Mouse (Mus musculus) heart, embryonic 10.5 days (tissue): ENCODE measurements at regions not wholly inside any gene's neighbourhood (a gene's known extent, or its start where the extent isn't known, plus 50 kb on each side); places are given as distances from the start of the nearest gene placed in this dataset.

Experiments used
- DNase-seq: peaks from one replicate; pipeline ENCODE4 v3.0.0-alpha.2; 2017; ENCODE audit warnings: low spot score
- H3K27ac ChIP-seq: fragments of 300-500 bp; sonication (generic); 2 replicates; pipeline ENCODE4 v1.5.1; 2016; ENCODE audit warnings: mild to moderate bottlenecking
- H3K27me3 ChIP-seq: fragments of 300-500 bp; sonication (generic); 2 replicates; pipeline ENCODE4 v1.6.1; 2016; ENCODE audit warnings: mild to moderate bottlenecking; ENCODE audit not compliant: poor library complexity, insufficient read depth, severe bottlenecking
- H3K36me3 ChIP-seq: fragments of 300-500 bp; sonication (generic); 2 replicates; pipeline ENCODE4 v1.6.1; 2016; ENCODE audit warnings: mild to moderate bottlenecking, moderate library complexity
- H3K4me1 ChIP-seq: fragments of 300-500 bp; sonication (generic); 2 replicates; pipeline ENCODE4 v1.6.1; 2016; ENCODE audit warnings: mild to moderate bottlenecking
- H3K4me3 ChIP-seq: fragments of 300-500 bp; sonication (generic); 2 replicates; pipeline ENCODE4 v1.5.1; 2016; ENCODE audit warnings: mild to moderate bottlenecking, moderate library complexity
- H3K9me3 ChIP-seq: fragments of 300-500 bp; sonication (generic); 2 replicates; pipeline ENCODE4 v1.6.1; 2016; ENCODE audit warnings: mild to moderate bottlenecking, moderate library complexity
- WGBS: fragments of 180-500 bp; shearing (Covaris S2); methylation state at CpG from one replicate; pipeline ENCODE4 v1.1.7; 2016; 5-methylcytosine and 5-hydroxymethylcytosine counted together

- Histone ChIP-seq H3K9me3 (no peaks in the 10 kb centered on the region), H3K36me3 (no peaks in the 10 kb centered on the region), H3K27ac (no peak overlapping the region), H3K4me1 (no peaks in the 10 kb centered on the region), H3K4me3 (no peak overlapping the region), H3K27me3 (no peaks in the 10 kb centered on the region)
- WGBS = 74% methylated on average over 7 of the region's 7 CpGs
- no peak for DNase-seq
These were observed 55.5 kb upstream of the Trio start for GRCm38 (mm10) chr15:28081147-28081546.

DNA sequence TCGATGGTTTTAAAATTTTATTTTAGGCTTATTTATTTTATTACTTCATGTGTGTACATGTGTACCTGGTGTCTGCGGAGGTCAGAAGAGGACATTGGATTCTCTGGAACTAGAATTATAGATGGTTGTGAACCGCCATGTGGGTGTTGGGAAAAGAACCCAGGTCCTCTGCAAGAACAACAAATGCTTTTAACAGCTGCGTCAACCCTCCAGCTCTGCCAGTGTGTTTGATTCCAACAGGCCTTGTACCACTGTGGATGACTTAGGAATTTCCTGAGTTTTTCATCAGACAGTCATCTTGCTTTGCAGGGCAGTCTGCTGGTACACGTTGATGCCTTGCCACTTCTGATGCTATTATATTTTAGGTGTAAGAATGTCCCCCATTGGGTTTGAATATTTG lies 56.8 kb upstream of the Trio start:
- no peak for DNase-seq
- WGBS = 90% methylated on average over 5 of the region's 5 CpGs
- H3K4me3 ChIP-seq = no peak overlapping the region
- H3K27me3 ChIP-seq = no peaks in the 10 kb centered on the region
- no peaks in the 10 kb centered on the region for H3K9me3 ChIP-seq
- H3K36me3 ChIP-seq = no peaks in the 10 kb centered on the region
- H3K4me1 ChIP-seq = no peaks in the 10 kb centered on the region
- no peak overlapping the region for H3K27ac ChIP-seq

DNA sequence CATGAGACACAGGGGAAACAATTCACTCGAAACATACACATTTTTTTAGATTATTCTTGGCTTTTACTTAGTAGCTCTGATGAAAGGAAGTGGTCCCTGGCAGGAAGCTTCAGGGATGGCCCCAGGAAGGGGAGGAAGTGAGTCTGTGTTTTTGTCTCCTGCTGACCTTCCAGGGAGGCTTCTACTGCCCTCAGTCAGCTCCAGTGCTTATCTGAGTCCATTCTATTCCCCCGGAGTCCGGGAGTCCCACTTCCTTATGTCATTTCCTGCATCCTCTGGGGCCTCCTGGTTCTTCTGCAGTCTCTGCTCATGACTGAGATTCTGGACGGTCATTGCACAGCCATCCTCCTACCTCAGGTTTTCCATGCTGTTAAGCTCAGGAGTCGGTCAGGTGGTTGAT lies 80.3 kb upstream of the Trio start:
- Histone ChIP-seq H3K4me1 (no peaks in the 10 kb centered on the region), H3K27me3 (no peaks in the 10 kb centered on the region), H3K4me3 (no peak overlapping the region), H3K9me3 (no peaks in the 10 kb centered on the region), H3K27ac (no peak overlapping the region; the same call in 1 of the 2 replicates), H3K36me3 (no peaks in the 10 kb centered on the region)
- peak; percentile 78 for DNase-seq
- 45% methylated on average over 5 of the region's 5 CpGs for WGBS

GRCm38 (mm10) chr15:28109916-28110315 lies 84.3 kb upstream of the Trio start:
- Histone ChIP-seq H3K36me3 (no peaks in the 10 kb centered on the region), H3K27ac (no peak overlapping the region), H3K27me3 (no peaks in the 10 kb centered on the region), H3K9me3 (no peaks in the 10 kb centered on the region), H3K4me1 (no peaks in the 10 kb centered on the region), H3K4me3 (no peak overlapping the region)
- 76% methylated on average over 8 of the region's 8 CpGs for WGBS
- no peak for DNase-seq

DNA sequence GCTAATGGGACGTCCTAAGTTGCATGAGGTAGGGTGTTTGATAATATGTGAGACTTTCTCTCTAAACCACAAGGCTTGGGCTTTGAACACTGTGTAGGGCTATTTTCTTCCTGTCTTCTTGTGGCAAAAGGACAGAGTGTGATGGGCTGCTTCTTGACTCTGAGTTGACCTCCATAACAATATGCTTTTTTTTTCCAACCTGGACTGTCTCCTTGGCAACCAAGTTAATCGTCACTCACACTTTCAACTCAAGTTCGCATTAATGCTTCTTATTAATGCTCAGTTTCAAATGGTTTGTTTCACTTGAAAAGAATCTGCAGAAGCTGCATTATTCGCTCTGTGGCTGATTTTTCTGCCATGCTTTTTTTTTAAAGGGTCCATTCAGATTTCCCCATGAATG lies 87.8 kb upstream of the Trio start:
- no peak for DNase-seq
- Histone ChIP-seq H3K9me3 (no peaks in the 10 kb centered on the region), H3K27me3 (no peaks in the 10 kb centered on the region), H3K27ac (no peak overlapping the region), H3K36me3 (no peaks in the 10 kb centered on the region), H3K4me1 (no peaks in the 10 kb centered on the region), H3K4me3 (no peak overlapping the region)
- WGBS = 78% methylated on average over 4 of the region's 4 CpGs

- H3K27me3 ChIP-seq = no peaks in the 10 kb centered on the region
- no peaks in the 10 kb centered on the region for H3K4me1 ChIP-seq
- H3K27ac ChIP-seq = no peak overlapping the region
- H3K36me3 ChIP-seq = no peaks in the 10 kb centered on the region
- H3K9me3 ChIP-seq = no peaks in the 10 kb centered on the region
- no peak for DNase-seq
- WGBS = 83% methylated on average over 6 of the region's 6 CpGs
- H3K4me3 ChIP-seq = no peak overlapping the region
These were observed 88.6 kb upstream of the Trio start for GRCm38 (mm10) chr15:28114180-28114747.

GRCm38 (mm10) chr15:28126846-28127245 lies 76.7 kb upstream of the Dnah5 start:
- H3K9me3 ChIP-seq = no peaks in the 10 kb centered on the region
- 68% methylated on average over 3 of the region's 3 CpGs for WGBS
- H3K27ac ChIP-seq = no peak overlapping the region
- no peak overlapping the region for H3K4me3 ChIP-seq
- peak; percentile 61 for DNase-seq
- no peaks in the 10 kb centered on the region for H3K27me3 ChIP-seq
- H3K4me1 ChIP-seq = no peaks in the 10 kb centered on the region
- H3K36me3 ChIP-seq = no peaks in the 10 kb centered on the region

- DNase-seq = peak; percentile 58
- Histone ChIP-seq H3K36me3 (no peaks in the 10 kb centered on the region), H3K4me3 (no peak overlapping the region), H3K4me1 (0 out of 2 replicates have a peak, but pooled peaks cover 7% of the 10 kb centered on the region), H3K27ac (no peak overlapping the region), H3K27me3 (no peaks in the 10 kb centered on the region), H3K9me3 (no peaks in the 10 kb centered on the region)
- 90% methylated on average over 7 of the region's 7 CpGs for WGBS
These were observed 74.0 kb upstream of the Dnah5 start for GRCm38 (mm10) chr15:28129536-28129935.

- no peaks in the 10 kb centered on the region for H3K36me3 ChIP-seq
- no peak overlapping the region for H3K27ac ChIP-seq
- H3K4me3 ChIP-seq = no peak overlapping the region
- 0 out of 2 replicates have a peak, but pooled peaks cover 7% of the 10 kb centered on the region for H3K4me1 ChIP-seq
- peak; percentile 64 for DNase-seq
- H3K9me3 ChIP-seq = no peaks in the 10 kb centered on the region
- WGBS = 77% methylated on average over 4 of the region's 4 CpGs
- no peaks in the 10 kb centered on the region for H3K27me3 ChIP-seq
These were observed 72.0 kb upstream of the Dnah5 start for GRCm38 (mm10) chr15:28131546-28131945.

GRCm38 (mm10) chr15:28133171-28133810 lies 70.3 kb upstream of the Dnah5 start:
- Histone ChIP-seq H3K4me3 (no peak overlapping the region), H3K27me3 (no peaks in the 10 kb centered on the region), H3K36me3 (no peaks in the 10 kb centered on the region), H3K4me1 (0 out of 2 replicates have a peak, but pooled peaks cover 7% of the 10 kb centered on the region), H3K9me3 (no peaks in the 10 kb centered on the region), H3K27ac (no peak overlapping the region; the same call in 1 of the 2 replicates)
- DNase-seq = peak; percentile 72
- 56% methylated on average over 10 of the region's 10 CpGs for WGBS

- Histone ChIP-seq H3K4me3 (no peak overlapping the region), H3K9me3 (no peaks in the 10 kb centered on the region), H3K36me3 (no peaks in the 10 kb centered on the region), H3K27ac (no peak overlapping the region; the same call in 1 of the 2 replicates), H3K4me1 (0 out of 2 replicates have a peak, but pooled peaks cover 7% of the 10 kb centered on the region), H3K27me3 (no peaks in the 10 kb centered on the region)
- peak; percentile 73 for DNase-seq
- WGBS = 61% methylated on average over 2 of the region's 2 CpGs
These were observed 69.3 kb upstream of the Dnah5 start for GRCm38 (mm10) chr15:28134206-28134605.

DNA sequence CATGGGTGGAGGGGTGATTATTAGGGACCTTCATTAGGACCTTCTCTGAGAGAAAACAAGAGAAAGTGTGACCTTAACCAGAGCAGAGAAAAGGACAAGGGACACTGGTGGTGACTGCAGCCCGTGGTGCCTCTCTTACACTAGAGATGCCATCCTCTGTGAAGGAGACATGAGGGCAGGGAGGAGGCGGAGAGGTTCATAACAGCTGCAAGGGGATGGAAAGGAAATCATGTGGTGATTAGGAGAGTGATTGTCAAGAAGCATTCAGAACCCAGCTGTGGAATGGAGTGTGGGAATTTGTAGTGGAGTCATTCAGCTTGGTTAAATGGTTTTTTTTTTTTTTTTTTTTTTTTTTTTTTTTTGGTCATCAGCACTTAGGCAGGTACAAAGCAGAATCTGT lies 64.7 kb upstream of the Dnah5 start:
- DNase-seq = no peak
- Histone ChIP-seq H3K4me3 (no peak overlapping the region), H3K27me3 (no peaks in the 10 kb centered on the region), H3K36me3 (no peaks in the 10 kb centered on the region), H3K9me3 (no peaks in the 10 kb centered on the region), H3K27ac (no peak overlapping the region), H3K4me1 (0 out of 2 replicates have a peak, but pooled peaks cover 3% of the 10 kb centered on the region)
- WGBS = 68% methylated on average over 2 of the region's 2 CpGs

DNA sequence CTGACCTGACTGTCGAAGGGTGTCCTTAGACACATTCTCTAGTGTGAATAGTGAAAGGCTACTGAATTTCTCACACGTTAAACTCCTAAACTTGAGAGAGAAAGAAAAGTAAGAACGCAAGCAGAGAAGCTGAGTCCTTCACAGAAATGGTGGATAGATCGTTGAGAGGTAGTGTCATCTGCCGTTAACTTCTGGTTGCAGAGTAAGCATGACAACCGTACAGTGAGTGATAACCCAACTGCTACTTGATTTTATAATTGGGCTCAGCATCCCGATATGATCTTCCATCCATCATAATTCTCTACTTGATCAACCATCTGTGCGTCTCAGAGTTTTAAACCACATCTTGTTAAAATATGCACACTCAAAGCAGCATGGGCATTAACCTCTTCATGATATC lies 63.3 kb upstream of the Dnah5 start:
- 90% methylated on average over 8 of the region's 8 CpGs for WGBS
- no peak overlapping the region for H3K27ac ChIP-seq
- no peak for DNase-seq
- no peaks in the 10 kb centered on the region for H3K4me1 ChIP-seq
- H3K36me3 ChIP-seq = no peaks in the 10 kb centered on the region
- no peaks in the 10 kb centered on the region for H3K27me3 ChIP-seq
- H3K4me3 ChIP-seq = no peak overlapping the region
- H3K9me3 ChIP-seq = no peaks in the 10 kb centered on the region

DNA sequence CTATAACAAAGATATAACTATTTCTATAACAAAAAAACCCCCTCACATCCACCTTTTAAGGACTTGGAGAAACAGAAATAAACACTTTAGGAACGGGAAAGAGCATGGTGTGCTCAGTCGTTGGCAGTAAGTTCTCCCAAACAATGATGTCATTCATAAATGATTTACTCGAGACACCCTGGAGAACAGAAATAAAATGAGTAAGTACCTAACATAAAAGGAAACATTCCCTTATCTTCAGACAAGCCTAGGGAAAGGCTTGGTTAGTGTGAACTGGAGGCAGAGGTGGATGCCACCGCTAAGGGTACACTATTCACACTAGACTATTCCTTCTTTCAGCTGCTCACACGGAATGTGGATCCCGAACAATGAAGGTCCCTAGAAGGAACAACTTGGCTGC lies 62.2 kb upstream of the Dnah5 start:
- H3K36me3 ChIP-seq = no peaks in the 10 kb centered on the region
- WGBS = 74% methylated on average over 6 of the region's 6 CpGs
- H3K4me1 ChIP-seq = no peaks in the 10 kb centered on the region
- no peaks in the 10 kb centered on the region for H3K9me3 ChIP-seq
- DNase-seq = peak; percentile 25
- H3K27me3 ChIP-seq = no peaks in the 10 kb centered on the region
- no peak overlapping the region for H3K27ac ChIP-seq
- no peak overlapping the region for H3K4me3 ChIP-seq
